Mouse (Mus musculus): ENCODE results near the gene Ptpra.

GRCm38 (mm10) chr2:130513907-130514306, 63.8 kb downstream of the Ptpra start:
- no peak for TF ChIP-seq CTCF (IDR thresholded peaks at IDR 0.05)
- TF ChIP-seq POLR2A (IDR thresholded peaks at IDR 0.05; ENCODE audit: insufficient read depth, low read depth, low read length) = no peak
